Mouse (Mus musculus): Measurements from ENCODE around the gene Cep95.
"Not testable (repeated sequence)": the region's sequence is repeated elsewhere in the genome, so short reads cannot be mapped to it uniquely, and the experiment has no call there.

Gene Cep95

GRCm38 (mm10) chr11:106777395-106777794, 11.7 kb upstream of the Cep95 start:
- no peak for DNase-seq

- DNase-seq, result no peak
Observed at GRCm38 (mm10) chr11:106778132-106778531, 10.9 kb upstream of the Cep95 start.

GRCm38 (mm10) chr11:106778589-106779387, 10.3 kb upstream of the Cep95 start:
- no peak for DNase-seq

GRCm38 (mm10) chr11:106779388-106780088, 9.5 kb upstream of the Cep95 start, which contains the start of gene Polg2:
TSS of gene Polg2 (minus strand) at chr11:106779537.
- peak; percentile 93 for DNase-seq

- DNase-seq, result no peak
Observed at GRCm38 (mm10) chr11:106780089-106780425, 9.0 kb upstream of the Cep95 start.

GRCm38 (mm10) chr11:106780590-106781220, 8.3 kb upstream of the Cep95 start:
- DNase-seq, result no peak

GRCm38 (mm10) chr11:106782271-106782670, 6.8 kb upstream of the Cep95 start:
- DNase-seq, result not testable (repeated sequence)

- no peak for DNase-seq
Observed at GRCm38 (mm10) chr11:106782841-106783764, 5.9 kb upstream of the Cep95 start.

- DNase-seq, result no peak
Observed at GRCm38 (mm10) chr11:106784476-106784875, 4.6 kb upstream of the Cep95 start.

GRCm38 (mm10) chr11:106785043-106785442, 4.0 kb upstream of the Cep95 start:
- no peak for DNase-seq

GRCm38 (mm10) chr11:106787131-106788025, 1.7 kb upstream of the Cep95 start:
- DNase-seq, result peak; percentile 95 to 96

GRCm38 (mm10) chr11:106788026-106788774, 852 bp upstream of the Cep95 start:
- DNase-seq, result peak; percentile 100

- peak; percentile 38 to 58 for DNase-seq
Observed at GRCm38 (mm10) chr11:106789649-106790048, 597 bp downstream of the Cep95 start.

GRCm38 (mm10) chr11:106793846-106794245, 4.8 kb downstream of the Cep95 start:
- DNase-seq, result no peak

GRCm38 (mm10) chr11:106795679-106796078, 6.6 kb downstream of the Cep95 start:
- no peak for DNase-seq

- DNase-seq, result peak in 1 of 2 experiments; percentile 47
Observed at GRCm38 (mm10) chr11:106802069-106802627, 13.1 kb downstream of the Cep95 start.

GRCm38 (mm10) chr11:106807442-106807841, 18.4 kb downstream of the Cep95 start:
- not testable (repeated sequence) for DNase-seq

- DNase-seq, result no peak
Observed at GRCm38 (mm10) chr11:106812410-106813136, 23.5 kb downstream of the Cep95 start.

GRCm38 (mm10) chr11:106814601-106815320, 25.7 kb downstream of the Cep95 start:
- DNase-seq, result peak; percentile 88 to 92
